Mouse (Mus musculus): ENCODE results near the gene Psmd4.
"Not testable (repeated sequence)": the region's sequence is repeated elsewhere in the genome, so short reads cannot be mapped to it uniquely, and the experiment has no call there.

The Psmd4 gene

GRCm38 (mm10) chr3:95042166-95042837, at the start of gene Psmd4:
TSS of gene Psmd4 (minus strand) at chr3:95042614.
- DNase-seq (ENCODE audit: low spot score): peak; percentile 98

GRCm38 (mm10) chr3:95088071-95088470, 45.7 kb upstream of the Psmd4 start:
- no peak for DNase-seq (ENCODE audit: low spot score)

GRCm38 (mm10) chr3:95071606-95072005, 29.2 kb upstream of the Psmd4 start:
- no peak for DNase-seq (ENCODE audit: low spot score)

GRCm38 (mm10) chr3:95066570-95066969, 24.2 kb upstream of the Psmd4 start:
- no peak for DNase-seq (ENCODE audit: low spot score)

- no peak for DNase-seq (ENCODE audit: low spot score)
Observed at GRCm38 (mm10) chr3:95066095-95066494, 23.7 kb upstream of the Psmd4 start.

GRCm38 (mm10) chr3:95065553-95065952, 23.1 kb upstream of the Psmd4 start:
- DNase-seq (ENCODE audit: low spot score): no peak

- no peak for DNase-seq (ENCODE audit: low spot score)
Observed at GRCm38 (mm10) chr3:95063741-95064140, 21.3 kb upstream of the Psmd4 start.

GRCm38 (mm10) chr3:95058078-95058477, 15.7 kb upstream of the Psmd4 start:
- no peak for DNase-seq (ENCODE audit: low spot score)

- no peak for DNase-seq (ENCODE audit: low spot score)
Observed at GRCm38 (mm10) chr3:95056275-95056674, 13.9 kb upstream of the Psmd4 start.

- DNase-seq (ENCODE audit: low spot score): peak; percentile 65
Observed at GRCm38 (mm10) chr3:95054481-95055260, 12.3 kb upstream of the Psmd4 start.

GRCm38 (mm10) chr3:95053701-95054100, 11.3 kb upstream of the Psmd4 start:
- DNase-seq (ENCODE audit: low spot score): peak; percentile 22

GRCm38 (mm10) chr3:95052959-95053358, 10.5 kb upstream of the Psmd4 start:
- DNase-seq (ENCODE audit: low spot score): no peak

GRCm38 (mm10) chr3:95047914-95048313, 5.5 kb upstream of the Psmd4 start:
- DNase-seq (ENCODE audit: low spot score): no peak

GRCm38 (mm10) chr3:95046462-95047057, 4.1 kb upstream of the Psmd4 start:
- no peak for DNase-seq (ENCODE audit: low spot score)

- no peak for DNase-seq (ENCODE audit: low spot score)
Observed at GRCm38 (mm10) chr3:95043251-95043650, 837 bp upstream of the Psmd4 start.

- no peak for DNase-seq (ENCODE audit: low spot score)
Observed at GRCm38 (mm10) chr3:95042838-95043229, 420 bp upstream of the Psmd4 start.

GRCm38 (mm10) chr3:95041625-95042024, 789 bp downstream of the Psmd4 start:
- DNase-seq (ENCODE audit: low spot score): no peak

- DNase-seq (ENCODE audit: low spot score): no peak
Observed at GRCm38 (mm10) chr3:95029953-95030352, 12.5 kb downstream of the Psmd4 start.

- DNase-seq (ENCODE audit: low spot score): not testable (repeated sequence)
Observed at GRCm38 (mm10) chr3:95029291-95029827, 13.1 kb downstream of the Psmd4 start.

- DNase-seq (ENCODE audit: low spot score): no peak
Observed at GRCm38 (mm10) chr3:95028603-95029002, 13.8 kb downstream of the Psmd4 start.

GRCm38 (mm10) chr3:95027701-95028100, 14.7 kb downstream of the Psmd4 start:
- no peak for DNase-seq (ENCODE audit: low spot score)

- no peak for DNase-seq (ENCODE audit: low spot score)
Observed at GRCm38 (mm10) chr3:95027057-95027645, 15.3 kb downstream of the Psmd4 start.
